Mouse (Mus musculus): ENCODE measurements around the gene Fam81b. TPM values are rescaled to one million over a fixed set of nuclear protein-coding genes. Genes with fewer than 3 reads are reported as not detected.
"Not testable (repeated sequence)": the region's sequence is repeated elsewhere in the genome, so short reads cannot be mapped to it uniquely, and the experiment has no call there.

The Fam81b gene
- polyA plus RNA-seq (2015; fragmentation: Nextera tagmentation; extraction: Ambion mirVana), result 0.45 TPM in 1 of 2 replicates, not detected in the other

GRCm38 (mm10) chr13:76304637-76305122 lies at the start of gene Fam81b:
Gene Fam81b (minus strand): TSS chr13:76305072.
- Histone ChIP-seq H3K4me2 (no peak within 1 kb of the TSS), H3K4me3 (no peak within 1 kb of the TSS), H3K27me3 (no peaks in the 10 kb centered on the region), H3K4me1 (replicated peaks) (no peaks in the 10 kb centered on the region), H3K9me3 (no peaks in the 10 kb centered on the region), H3K9ac (no peak within 1 kb of the TSS), H3K27ac (replicated peaks) (no peak within 1 kb of the TSS), H3K36me3 (no peaks in the 10 kb centered on the region)
- WGBS, result 47% methylated on average over 7 of the region's 7 CpGs
- no peak for ATAC-seq (ENCODE audit: low read depth)

GRCm38 (mm10) chr13:76345941-76346340 lies 41.1 kb upstream of the Fam81b start:
- H3K36me3 ChIP-seq; H3K4me2 ChIP-seq; ATAC-seq (ENCODE audit: low read depth); H3K4me3 ChIP-seq; H3K27ac ChIP-seq (replicated peaks); H3K27me3 ChIP-seq; H3K9ac ChIP-seq; H3K9me3 ChIP-seq; H3K4me1 ChIP-seq (replicated peaks): not testable (repeated sequence)
- WGBS, result 85% methylated on average over 21 of the region's 21 CpGs

- Histone ChIP-seq H3K4me2 (no peak overlapping the region), H3K4me1 (replicated peaks) (no peaks in the 10 kb centered on the region), H3K9ac (no peak overlapping the region), H3K4me3 (no peak overlapping the region), H3K9me3 (no peaks in the 10 kb centered on the region), H3K27me3 (no peaks in the 10 kb centered on the region), H3K27ac (replicated peaks) (no peak overlapping the region), H3K36me3 (no peaks in the 10 kb centered on the region)
- WGBS, result 68% methylated on average over 3 of the region's 3 CpGs
- ATAC-seq (ENCODE audit: low read depth), result no peak
These were observed 13.8 kb upstream of the Fam81b start for GRCm38 (mm10) chr13:76318635-76319034.

GRCm38 (mm10) chr13:76311580-76311979 lies 6.7 kb upstream of the Fam81b start:
- Histone ChIP-seq H3K9me3 (no peaks in the 10 kb centered on the region), H3K36me3 (no peaks in the 10 kb centered on the region), H3K27me3 (no peaks in the 10 kb centered on the region), H3K4me1 (replicated peaks) (no peaks in the 10 kb centered on the region), H3K27ac (replicated peaks) (no peak overlapping the region), H3K9ac (no peak overlapping the region), H3K4me2 (no peak overlapping the region), H3K4me3 (no peak overlapping the region)
- WGBS, result 89% methylated on average over 7 of the region's 7 CpGs
- ATAC-seq (ENCODE audit: low read depth), result no peak

GRCm38 (mm10) chr13:76308811-76309210 lies 3.9 kb upstream of the Fam81b start:
- Histone ChIP-seq H3K27me3 (no peaks in the 10 kb centered on the region), H3K4me2 (no peak overlapping the region), H3K27ac (replicated peaks) (no peak overlapping the region), H3K9ac (no peak overlapping the region), H3K4me1 (replicated peaks) (no peaks in the 10 kb centered on the region), H3K4me3 (no peak overlapping the region), H3K9me3 (no peaks in the 10 kb centered on the region), H3K36me3 (no peaks in the 10 kb centered on the region)
- no peak for ATAC-seq (ENCODE audit: low read depth)
- 51% methylated on average over 1 of the region's 1 CpGs for WGBS

- Histone ChIP-seq H3K36me3 (no peaks in the 10 kb centered on the region), H3K4me2 (no peak overlapping the region), H3K4me3 (no peak overlapping the region), H3K9me3 (no peaks in the 10 kb centered on the region), H3K27ac (replicated peaks) (no peak overlapping the region), H3K4me1 (replicated peaks) (no peaks in the 10 kb centered on the region), H3K9ac (no peak overlapping the region), H3K27me3 (no peaks in the 10 kb centered on the region)
- no peak for ATAC-seq (ENCODE audit: low read depth)
- 62% methylated on average over 2 of the region's 2 CpGs for WGBS
These were observed 938 bp upstream of the Fam81b start for GRCm38 (mm10) chr13:76305655-76306365.

GRCm38 (mm10) chr13:76305241-76305640 lies 369 bp upstream of the Fam81b start:
- Histone ChIP-seq H3K9ac (no peak overlapping the region), H3K9me3 (no peaks in the 10 kb centered on the region)
- WGBS, result 95% methylated on average over 3 of the region's 3 CpGs

GRCm38 (mm10) chr13:76304201-76304600 lies 671 bp downstream of the Fam81b start:
- ATAC-seq (ENCODE audit: low read depth), result no peak
- no peak overlapping the region for H3K4me3 ChIP-seq
- no peak overlapping the region for H3K9ac ChIP-seq
- no peak overlapping the region for H3K4me2 ChIP-seq
- no peaks in the 10 kb centered on the region for H3K4me1 ChIP-seq (replicated peaks)
- H3K9me3 ChIP-seq, result no peaks in the 10 kb centered on the region
- 80% methylated on average over 1 of the region's 1 CpGs for WGBS
- no peaks in the 10 kb centered on the region for H3K27me3 ChIP-seq
- H3K36me3 ChIP-seq, result no peaks in the 10 kb centered on the region
- H3K27ac ChIP-seq (replicated peaks), result no peak overlapping the region

More at GRCm38 (mm10) chr13:76305241-76305640, 369 bp upstream of the Fam81b start:
- ATAC-seq (ENCODE audit: low read depth), result no peak
- Histone ChIP-seq H3K4me1 (replicated peaks) (no peaks in the 10 kb centered on the region), H3K4me2 (no peak overlapping the region), H3K36me3 (no peaks in the 10 kb centered on the region), H3K4me3 (no peak overlapping the region), H3K27me3 (no peaks in the 10 kb centered on the region), H3K27ac (replicated peaks) (no peak overlapping the region)

- ATAC-seq (ENCODE audit: low read depth), result no peak
- H3K4me2 ChIP-seq, result no peak overlapping the region
- no peaks in the 10 kb centered on the region for H3K4me1 ChIP-seq (replicated peaks)
- H3K36me3 ChIP-seq, result no peaks in the 10 kb centered on the region
- H3K9ac ChIP-seq, result no peak overlapping the region
- no peak overlapping the region for H3K4me3 ChIP-seq
- H3K27ac ChIP-seq (replicated peaks), result no peak overlapping the region
- WGBS, result 88% methylated on average over 1 of the region's 1 CpGs
- H3K9me3 ChIP-seq, result no peaks in the 10 kb centered on the region
- no peaks in the 10 kb centered on the region for H3K27me3 ChIP-seq
These were observed 1.7 kb downstream of the Fam81b start for GRCm38 (mm10) chr13:76303160-76303559.

GRCm38 (mm10) chr13:76302056-76302455 lies 2.8 kb downstream of the Fam81b start:
- no peaks in the 10 kb centered on the region for H3K4me1 ChIP-seq (replicated peaks)
- H3K4me2 ChIP-seq, result no peak overlapping the region
- H3K36me3 ChIP-seq, result no peaks in the 10 kb centered on the region
- no peak overlapping the region for H3K4me3 ChIP-seq
- WGBS, result 88% methylated on average over 2 of the region's 2 CpGs
- H3K27me3 ChIP-seq, result no peaks in the 10 kb centered on the region
- ATAC-seq (ENCODE audit: low read depth), result no peak
- H3K9me3 ChIP-seq, result no peaks in the 10 kb centered on the region
- no peak overlapping the region for H3K27ac ChIP-seq (replicated peaks)
- H3K9ac ChIP-seq, result no peak overlapping the region

- H3K36me3 ChIP-seq, result no peaks in the 10 kb centered on the region
- WGBS, result 72% methylated on average over 4 of the region's 4 CpGs
- H3K4me1 ChIP-seq (replicated peaks), result no peaks in the 10 kb centered on the region
- H3K27ac ChIP-seq (replicated peaks), result no peak overlapping the region
- no peak overlapping the region for H3K4me3 ChIP-seq
- H3K9me3 ChIP-seq, result no peaks in the 10 kb centered on the region
- no peak overlapping the region for H3K4me2 ChIP-seq
- H3K9ac ChIP-seq, result no peak overlapping the region
- ATAC-seq (ENCODE audit: low read depth), result no peak
- H3K27me3 ChIP-seq, result no peaks in the 10 kb centered on the region
These were observed 12.8 kb downstream of the Fam81b start for GRCm38 (mm10) chr13:76292050-76292449.

- H3K36me3 ChIP-seq, result no peaks in the 10 kb centered on the region
- no peak overlapping the region for H3K4me3 ChIP-seq
- no peak overlapping the region for H3K4me2 ChIP-seq
- no peaks in the 10 kb centered on the region for H3K9me3 ChIP-seq
- no peak overlapping the region for H3K9ac ChIP-seq
- WGBS, result 90% methylated on average over 3 of the region's 3 CpGs
- ATAC-seq (ENCODE audit: low read depth), result no peak
- H3K27me3 ChIP-seq, result no peaks in the 10 kb centered on the region
- H3K4me1 ChIP-seq (replicated peaks), result no peaks in the 10 kb centered on the region
- H3K27ac ChIP-seq (replicated peaks), result no peak overlapping the region
These were observed 20.3 kb downstream of the Fam81b start for GRCm38 (mm10) chr13:76284597-76284996.
